Mouse (Mus musculus) erythroblast, embryonic 14.5 days (primary cell): ENCODE data around the gene Hcrtr1.

Source experiments
- GATA1 ChIP-seq: IDR thresholded peaks from 2 replicates; pipeline ENCODE4 v1.6.1; 2012; ENCODE audit warnings: low read length, inconsistent platforms, mixed read lengths
- TAL1 ChIP-seq: IDR thresholded peaks from 3 replicates; pipeline ENCODE4 v1.6.1; 2012; ENCODE audit warnings: low read length, inconsistent platforms, mixed read lengths

DNA sequence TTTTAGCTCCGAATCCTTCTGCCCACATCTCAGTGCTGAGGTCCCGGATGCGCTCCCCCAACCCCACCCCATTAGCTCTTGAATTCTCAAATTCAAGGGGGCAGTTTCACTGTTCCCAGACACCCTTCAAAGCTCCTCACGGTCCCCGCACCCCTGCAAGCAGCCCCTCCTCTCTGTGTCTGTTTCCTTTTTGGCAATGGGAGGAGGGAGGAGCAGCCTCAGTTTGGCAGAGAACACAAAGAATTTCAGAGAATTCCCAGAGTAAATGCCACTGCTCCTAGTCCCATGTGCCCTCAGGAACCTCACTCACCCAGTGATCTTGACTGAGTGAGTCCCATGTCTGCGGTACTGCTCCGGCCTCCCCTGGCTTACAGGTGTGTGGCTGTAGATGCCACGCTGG lies 27.4 kb upstream of the Hcrtr1 start:
- TF ChIP-seq TAL1 = no peak
- TF ChIP-seq GATA1 = no peak
